Mouse (Mus musculus) ES-E14 (cell line): ENCODE data around the gene Fxyd2.

ENCODE experiments used
- CHD2 ChIP-seq: IDR thresholded peaks from 2 replicates; pipeline ENCODE4 v1.6.1; 2014; ENCODE audit warnings: mild to moderate bottlenecking, low read depth, low read length, inconsistent platforms
- HCFC1 ChIP-seq: IDR thresholded peaks from 2 replicates; pipeline ENCODE4 v1.6.1; 2012; ENCODE audit warnings: low read length, inconsistent platforms, borderline replicate concordance; ENCODE audit not compliant: insufficient read depth
- ZC3H11A ChIP-seq: IDR thresholded peaks from 2 replicates; pipeline ENCODE4 v1.6.1; 2012; ENCODE audit warnings: low read depth, mild to moderate bottlenecking, inconsistent platforms, low read length, borderline replicate concordance
- ZNF384 ChIP-seq: IDR thresholded peaks from 2 replicates; pipeline ENCODE4 v1.6.1; 2012; ENCODE audit warnings: low read depth, low read length, inconsistent platforms

- TF ChIP-seq ZC3H11A (no peak), HCFC1 (no peak), ZNF384 (no peak), CHD2 (no peak)
These were observed 44.3 kb upstream of the Fxyd2 start for GRCm38 (mm10) chr9:45355192-45355591.
